Comparison of ENCODE assay signal across 14 mouse cellular contexts in genomic region chr5:17877044-17877443, GRCm38 (mm10). TPM values are rescaled to one million over a fixed set of nuclear protein-coding genes. Genes with fewer than 3 reads are reported as not detected.
A peak's percentile ranks its signal among the peaks of the same experiment; 100 is the strongest.
DNase-seq lines count a peak whose midpoint lies in the region; ATAC-seq and TF ChIP-seq lines count a peak whose summit lies in the region.
"Had no signal": no experiment of that assay in that cellular context is flagged by ENCODE, and none has a peak within 500 bp of the region (broad histone marks: within the 10 kb centered on the region; RNA-seq: fewer than 3 reads in every experiment).

No protein-coding gene starts in this region.

- peaks cover 13% of the 10 kb centered on the region for H3K4me1 ChIP-seq in heart, embryonic 12.5 days (replicated peaks)
- H3K4me1 ChIP-seq in heart, embryonic 10.5 days, result peaks cover 11% of the 10 kb centered on the region; the same call in 1 of the 2 replicates
- peaks cover 7% of the 10 kb centered on the region for H3K4me1 ChIP-seq in lung, embryonic 16.5 days (replicated peaks; ENCODE audit: control insufficient read depth, insufficient read depth, low read length)
- 0 out of 2 replicates have a peak, but pooled peaks cover 3% of the 10 kb centered on the region for H3K4me1 ChIP-seq in intestine, postnatal 0 days (replicated peaks; ENCODE audit: control insufficient read depth, insufficient read depth, low read length)
- H3K4me1 ChIP-seq in kidney, embryonic 14.5 days (ENCODE audit: control insufficient read depth, insufficient read depth, low read length), result no peaks in the 10 kb centered on the region
- H3K4me1 ChIP-seq in hindbrain, embryonic 16.5 days (ENCODE audit: control insufficient read depth, insufficient read depth, low read depth, low read length), result no peaks in the 10 kb centered on the region
- H3K4me1 ChIP-seq: forebrain, embryonic 10.5 days; megakaryocyte, embryonic 14.5 days; neural tube, embryonic 15.5 days had no signal

- no peak overlapping the region for H3K4me2 ChIP-seq in heart, embryonic 12.5 days
- no peak overlapping the region for H3K4me2 ChIP-seq in lung, embryonic 16.5 days (ENCODE audit: low read depth, low read length)
- no peak overlapping the region for H3K4me2 ChIP-seq in intestine, postnatal 0 days (replicated peaks; ENCODE audit: low read depth)
- no peak overlapping the region for H3K4me2 ChIP-seq in kidney, embryonic 14.5 days (replicated peaks; ENCODE audit: low read depth, low read length)
- no peak overlapping the region for H3K4me2 ChIP-seq in hindbrain, embryonic 16.5 days (ENCODE audit: low read length)
- H3K4me2 ChIP-seq: neural tube, embryonic 15.5 days had no signal

- no peaks in the 10 kb centered on the region for H3K36me3 ChIP-seq in heart, embryonic 12.5 days
- no peaks in the 10 kb centered on the region for H3K36me3 ChIP-seq in heart, embryonic 10.5 days
- H3K36me3 ChIP-seq in lung, embryonic 16.5 days (ENCODE audit: control insufficient read depth, insufficient read depth, low read length), result no peaks in the 10 kb centered on the region
- no peaks in the 10 kb centered on the region for H3K36me3 ChIP-seq in intestine, postnatal 0 days (ENCODE audit: control insufficient read depth, insufficient read depth)
- no peaks in the 10 kb centered on the region for H3K36me3 ChIP-seq in kidney, embryonic 14.5 days (ENCODE audit: control insufficient read depth, insufficient read depth, low read length)
- H3K36me3 ChIP-seq in hindbrain, embryonic 16.5 days (ENCODE audit: control insufficient read depth, insufficient read depth, low read length), result no peaks in the 10 kb centered on the region
- H3K36me3 ChIP-seq: forebrain, embryonic 10.5 days; neural tube, embryonic 15.5 days had no signal

- no peak overlapping the region for H3K4me3 ChIP-seq in heart, embryonic 12.5 days
- H3K4me3 ChIP-seq in heart, embryonic 10.5 days, result no peak overlapping the region
- no peak overlapping the region for H3K4me3 ChIP-seq in lung, embryonic 16.5 days (ENCODE audit: low read length)
- H3K4me3 ChIP-seq in intestine, postnatal 0 days (ENCODE audit: low read depth, low read length), result no peak overlapping the region
- no peak overlapping the region for H3K4me3 ChIP-seq in kidney, embryonic 14.5 days (ENCODE audit: low read length)
- no peak overlapping the region for H3K4me3 ChIP-seq in hindbrain, embryonic 16.5 days (ENCODE audit: low read length)
- H3K4me3 ChIP-seq: forebrain, embryonic 10.5 days; megakaryocyte, embryonic 14.5 days; neural tube, embryonic 15.5 days had no signal

- no peak overlapping the region for H3K9ac ChIP-seq in heart, embryonic 12.5 days
- no peak overlapping the region for H3K9ac ChIP-seq in lung, embryonic 16.5 days (ENCODE audit: low read length)
- no peak overlapping the region for H3K9ac ChIP-seq in intestine, postnatal 0 days (ENCODE audit: low read depth, low read length)
- H3K9ac ChIP-seq in kidney, embryonic 14.5 days (ENCODE audit: low read depth, low read length), result no peak overlapping the region
- no peak overlapping the region for H3K9ac ChIP-seq in hindbrain, embryonic 16.5 days (ENCODE audit: low read depth, low read length)
- H3K9ac ChIP-seq: neural tube, embryonic 15.5 days had no signal

- H3K9me3 ChIP-seq in heart, embryonic 12.5 days (replicated peaks), result no peaks in the 10 kb centered on the region
- H3K9me3 ChIP-seq in heart, embryonic 10.5 days, result no peaks in the 10 kb centered on the region
- H3K9me3 ChIP-seq in lung, embryonic 16.5 days (ENCODE audit: control insufficient read depth, low read length), result no peaks in the 10 kb centered on the region
- H3K9me3 ChIP-seq in intestine, postnatal 0 days (ENCODE audit: control insufficient read depth), result no peaks in the 10 kb centered on the region
- no peaks in the 10 kb centered on the region for H3K9me3 ChIP-seq in kidney, embryonic 14.5 days (ENCODE audit: control insufficient read depth, low read length)
- H3K9me3 ChIP-seq in hindbrain, embryonic 16.5 days (ENCODE audit: control insufficient read depth, low read length), result no peaks in the 10 kb centered on the region
- H3K9me3 ChIP-seq: forebrain, embryonic 10.5 days; megakaryocyte, embryonic 14.5 days; neural tube, embryonic 15.5 days had no signal

- ATAC-seq in heart, embryonic 12.5 days (ENCODE audit: insufficient number of reproducible peaks, low FRiP score), result no peak
- peak; percentile 42 for ATAC-seq in lung, embryonic 16.5 days (ENCODE audit: low read depth)
- peak; percentile 87 for ATAC-seq in intestine, postnatal 0 days
- ATAC-seq in megakaryocyte-erythroid progenitor cell, adult 5-6 weeks (replicated peaks; ENCODE audit: low FRiP score, low TSS enrichment, poor library complexity, severe bottlenecking), result peak; percentile 84
- ATAC-seq in kidney, embryonic 14.5 days (ENCODE audit: low FRiP score, low TSS enrichment), result no peak
- ATAC-seq in hindbrain, embryonic 16.5 days, result no peak
- ATAC-seq: inflammation-experienced regulatory T-cells, adult 6 months had no signal

- H3K27me3 ChIP-seq in heart, embryonic 12.5 days (replicated peaks), result no peaks in the 10 kb centered on the region
- H3K27me3 ChIP-seq in heart, embryonic 10.5 days (ENCODE audit: insufficient read depth, poor library complexity, severe bottlenecking), result no peaks in the 10 kb centered on the region
- H3K27me3 ChIP-seq in lung, embryonic 16.5 days (ENCODE audit: control insufficient read depth, insufficient read depth, low read depth, low read length), result no peaks in the 10 kb centered on the region
- H3K27me3 ChIP-seq in intestine, postnatal 0 days (replicated peaks; ENCODE audit: control insufficient read depth, insufficient read depth, low read length), result no peaks in the 10 kb centered on the region
- no peaks in the 10 kb centered on the region for H3K27me3 ChIP-seq in kidney, embryonic 14.5 days (ENCODE audit: control insufficient read depth, insufficient read depth, low read length)
- H3K27me3 ChIP-seq in hindbrain, embryonic 16.5 days (replicated peaks; ENCODE audit: control insufficient read depth, insufficient read depth, low read length), result no peaks in the 10 kb centered on the region
- H3K27me3 ChIP-seq: megakaryocyte, embryonic 14.5 days; neural tube, embryonic 15.5 days had no signal

- peak overlapping the region; percentile 40; the same call in 1 of the 2 replicates for H3K27ac ChIP-seq in heart, embryonic 12.5 days (ENCODE audit: poor library complexity, severe bottlenecking)
- no peak overlapping the region; the same call in 1 of the 2 replicates for H3K27ac ChIP-seq in heart, embryonic 10.5 days
- peak overlapping the region; percentile 77 for H3K27ac ChIP-seq in lung, embryonic 16.5 days (ENCODE audit: low read length)
- 0 out of 2 replicates have a peak overlapping the region, but pooled peaks have one; percentile 23 for H3K27ac ChIP-seq in intestine, postnatal 0 days (ENCODE audit: low read depth, low read length)
- H3K27ac ChIP-seq in kidney, embryonic 14.5 days (ENCODE audit: low read depth, low read length), result no peak overlapping the region
- no peak overlapping the region for H3K27ac ChIP-seq in hindbrain, embryonic 16.5 days (ENCODE audit: low read depth, low read length)
- H3K27ac ChIP-seq: forebrain, embryonic 10.5 days; neural tube, embryonic 15.5 days had no signal

- no peak for TF ChIP-seq CTCF in intestine, postnatal 0 days (IDR thresholded peaks at IDR 0.05; ENCODE audit: low read depth)

- WGBS in heart, embryonic 12.5 days, result 30% methylated on average over 7 of the region's 7 CpGs
- 37% methylated on average over 7 of the region's 7 CpGs for WGBS in heart, embryonic 10.5 days
- WGBS in lung, embryonic 16.5 days, result 39% methylated on average over 7 of the region's 7 CpGs
- 46% methylated on average over 7 of the region's 7 CpGs for WGBS in intestine, postnatal 0 days
- WGBS in kidney, embryonic 14.5 days, result 86% methylated on average over 7 of the region's 7 CpGs
- 90% methylated on average over 7 of the region's 7 CpGs for WGBS in hindbrain, embryonic 16.5 days

- DNase-seq in heart, embryonic 10.5 days (ENCODE audit: low spot score), result no peak
- no peak for DNase-seq in lung, postnatal 25 days (ENCODE audit: low spot score)
- DNase-seq: B cell, adult 2 months; cerebellum, adult 9-10 months had no signal

RNA-seq across cellular contexts. Expression of gene Cd36, which starts 11.6 kb away (rescaled TPM):
- 57.4 and 59.2 TPM in 2 replicates for polyA plus RNA-seq in heart, embryonic 12.5 days (2016; fragmentation: Nextera tagmentation; extraction: Ambion mirVana)
- polyA plus RNA-seq in heart, embryonic 10.5 days (2016; fragmentation: Nextera tagmentation; extraction: Ambion mirVana), result 19.3 and 33.8 TPM in 2 replicates
- 40.7 and 53.8 TPM in 2 replicates for polyA plus RNA-seq in lung, embryonic 16.5 days (2015; fragmentation: Nextera tagmentation; extraction: Ambion mirVana)
- polyA plus RNA-seq in intestine, postnatal 0 days (2015; fragmentation: Nextera tagmentation; extraction: Ambion mirVana), result 178 and 199 TPM in 2 replicates
- total RNA-seq in megakaryocyte-erythroid progenitor cell, adult 5-6 weeks (2014; fragmentation: Nextera tagmentation), result 2.8 and 4.1 TPM in 2 replicates
- 8.0 and 8.9 TPM in 2 replicates for total RNA-seq in megakaryocyte-erythroid progenitor cell, adult 5-6 weeks (2017)
- polyA plus RNA-seq in kidney, embryonic 14.5 days (2014; fragmentation: Nextera tagmentation; extraction: Ambion mirVana), result 6.8 and 7.7 TPM in 2 replicates
- 3.3 and 7.0 TPM in 2 replicates for polyA plus RNA-seq in hindbrain, embryonic 16.5 days (2015; fragmentation: Nextera tagmentation; extraction: Ambion mirVana)

Comparison
In these comparisons a context has a peak if more than half of its experiments do, and no peak if none do; other contexts are left out.
1. H3K27ac ChIP-seq: peak in heart, embryonic 12.5 days (single experiment), lung, embryonic 16.5 days (single experiment) and intestine, postnatal 0 days (single experiment); none in heart, embryonic 10.5 days (single experiment), kidney, embryonic 14.5 days (single experiment) and hindbrain, embryonic 16.5 days (single experiment).
2. ATAC-seq: peak in lung, embryonic 16.5 days (single experiment), intestine, postnatal 0 days (single experiment) and megakaryocyte-erythroid progenitor cell, adult 5-6 weeks (single experiment); none in heart, embryonic 12.5 days (single experiment), kidney, embryonic 14.5 days (single experiment) and hindbrain, embryonic 16.5 days (single experiment).